Mouse (Mus musculus): ENCODE measurements around the gene Ptpn4.

The Ptpn4 gene

GRCm38 (mm10) chr1:119805984-119806383 is 31.4 kb downstream of the Ptpn4 start:
- DNase-seq: no peak

GRCm38 (mm10) chr1:119804586-119804985 is 32.8 kb downstream of the Ptpn4 start:
- DNase-seq: no peak

- no peak for DNase-seq
Observed at GRCm38 (mm10) chr1:119795174-119795573, 42.2 kb downstream of the Ptpn4 start.

- no peak for DNase-seq
Observed at GRCm38 (mm10) chr1:119794342-119794741, 43.1 kb downstream of the Ptpn4 start.

GRCm38 (mm10) chr1:119790616-119791015 is 46.8 kb downstream of the Ptpn4 start:
- DNase-seq: no peak

- DNase-seq: no peak
Observed at GRCm38 (mm10) chr1:119775915-119776314, 61.5 kb downstream of the Ptpn4 start.

GRCm38 (mm10) chr1:119735692-119736091 is 101.7 kb downstream of the Ptpn4 start:
- DNase-seq: no peak

- no peak for DNase-seq
Observed at GRCm38 (mm10) chr1:119734801-119735200, 102.6 kb downstream of the Ptpn4 start.

GRCm38 (mm10) chr1:119731166-119731565 is 106.2 kb downstream of the Ptpn4 start:
- no peak for DNase-seq

- no peak for DNase-seq
Observed at GRCm38 (mm10) chr1:119713017-119713416, 124.4 kb downstream of the Ptpn4 start.

GRCm38 (mm10) chr1:119706471-119707217 is 130.8 kb downstream of the Ptpn4 start:
- no peak for DNase-seq

- no peak for DNase-seq
Observed at GRCm38 (mm10) chr1:119696860-119697259, 140.6 kb downstream of the Ptpn4 start.

- DNase-seq: no peak
Observed at GRCm38 (mm10) chr1:119685773-119686558, 151.4 kb downstream of the Ptpn4 start.

- no peak for DNase-seq
Observed at GRCm38 (mm10) chr1:119681663-119682213, 155.7 kb downstream of the Ptpn4 start.

- DNase-seq: peak; percentile 58 to 60
Observed at GRCm38 (mm10) chr1:119674984-119675383, 162.4 kb downstream of the Ptpn4 start.

GRCm38 (mm10) chr1:119666904-119667303 is 170.5 kb downstream of the Ptpn4 start:
- DNase-seq: no peak

GRCm38 (mm10) chr1:119654307-119654706 is 183.1 kb downstream of the Ptpn4 start:
- no peak for DNase-seq

- DNase-seq: no peak
Observed at GRCm38 (mm10) chr1:119650386-119650785, 187.0 kb downstream of the Ptpn4 start.

GRCm38 (mm10) chr1:119649627-119650026 is 187.8 kb downstream of the Ptpn4 start:
- no peak for DNase-seq

GRCm38 (mm10) chr1:119648205-119649111 is 189.0 kb downstream of the Ptpn4 start, which contains the start of gene Epb41l5:
Gene Epb41l5 (minus strand): TSS chr1:119649000.
- peak; percentile 91 to 94 for DNase-seq

- DNase-seq: peak in 1 of 2 experiments; percentile 20
Observed at GRCm38 (mm10) chr1:119646356-119646755, 191.1 kb downstream of the Ptpn4 start.

GRCm38 (mm10) chr1:119642367-119642766 is 195.0 kb downstream of the Ptpn4 start:
- peak; percentile 56 to 74 for DNase-seq

All from kidney, postnatal 4 days (tissue).